Mouse (Mus musculus): ENCODE measurements around the gene Tspan8. TPM values are rescaled to one million over a fixed set of nuclear protein-coding genes. Genes with fewer than 3 reads are reported as not detected.
A peak's percentile ranks its signal among the peaks of the same experiment; 100 is the strongest.
"Not testable (repeated sequence)": the region's sequence is repeated elsewhere in the genome, so short reads cannot be mapped to it uniquely, and the experiment has no call there.

Gene Tspan8
- 10 to 100 TPM; 26.6 to 30.9 TPM for total RNA-seq (2021)
- long read RNA-seq, experiment 1, transcript Tspan8-202 (9 exons, 1,156 nt), result major isoform, 16 of 27 reads
- long read RNA-seq, experiment 1, transcript Tspan8-203 (9 exons, 1,381 nt), result minor isoform, 5 of 27 reads
- long read RNA-seq, experiment 1, transcript Tspan8-201 (8 exons, 1,244 nt), result minor isoform, 5 of 27 reads
- long read RNA-seq, experiment 1, partial matches to known transcripts, result 1 of 27 reads
- long read RNA-seq, experiment 1, other reads (novel, unspliced or antisense), result 0 of 27 reads
- long read RNA-seq, experiment 2, transcript Tspan8-201 (8 exons, 1,244 nt), result minor isoform, 8 of 24 reads
- long read RNA-seq, experiment 2, transcript Tspan8-202 (9 exons, 1,156 nt), result major isoform, 12 of 24 reads
- long read RNA-seq, experiment 2, partial matches to known transcripts, result 1 of 24 reads
- long read RNA-seq, experiment 2, other reads (novel, unspliced or antisense), result 0 of 24 reads

DNA sequence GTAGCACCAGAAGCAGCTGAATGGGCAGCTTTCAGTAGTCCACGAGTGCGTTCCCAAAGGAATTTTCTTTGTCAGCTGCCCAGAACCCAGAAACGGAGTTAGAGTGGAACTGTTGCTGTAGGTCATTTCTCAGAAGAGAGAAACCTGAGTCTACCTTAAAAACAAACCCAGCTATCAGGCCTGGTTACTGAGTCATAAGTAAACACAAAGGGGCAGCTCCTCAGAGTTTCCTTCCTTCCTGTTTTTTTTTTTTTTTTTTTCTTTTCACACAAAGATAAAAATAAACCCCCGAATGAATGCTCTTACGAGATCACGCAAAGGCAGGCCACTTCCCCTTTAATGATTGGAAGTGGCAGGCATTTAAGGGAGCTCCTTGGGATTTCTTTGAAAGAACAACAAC lies at the start of gene Tspan8:
TSS of gene Tspan8 (plus strand) at position 322 of the 400 bp plus-strand sequence.
- DNase-seq, result no peak

GRCm38 (mm10) chr10:115770032-115770431 lies 46.6 kb upstream of the Tspan8 start:
- no peak for DNase-seq

DNA sequence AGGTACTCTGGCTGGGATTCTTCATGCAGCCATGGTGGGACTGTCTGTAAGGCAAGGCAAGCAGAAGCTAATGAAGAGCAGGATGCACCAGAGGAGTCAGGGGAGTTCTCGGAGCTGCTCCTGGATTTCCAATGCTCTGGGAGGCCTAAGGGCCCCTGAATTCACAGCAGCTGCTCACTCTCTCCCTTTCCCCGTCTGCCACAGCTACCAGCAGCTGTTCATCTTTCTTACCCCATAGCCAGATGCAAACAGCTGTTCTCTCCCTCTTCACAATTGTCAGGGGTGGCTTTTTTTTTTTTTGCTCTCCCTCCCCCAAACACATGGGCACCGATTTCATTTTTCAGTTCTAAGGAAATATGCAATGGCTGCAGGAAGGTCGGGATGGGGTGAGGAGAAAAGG lies 42.2 kb upstream of the Tspan8 start:
- DNase-seq, result no peak

GRCm38 (mm10) chr10:115775945-115776905 lies 40.4 kb upstream of the Tspan8 start:
- peak; percentile 13 for DNase-seq

DNA sequence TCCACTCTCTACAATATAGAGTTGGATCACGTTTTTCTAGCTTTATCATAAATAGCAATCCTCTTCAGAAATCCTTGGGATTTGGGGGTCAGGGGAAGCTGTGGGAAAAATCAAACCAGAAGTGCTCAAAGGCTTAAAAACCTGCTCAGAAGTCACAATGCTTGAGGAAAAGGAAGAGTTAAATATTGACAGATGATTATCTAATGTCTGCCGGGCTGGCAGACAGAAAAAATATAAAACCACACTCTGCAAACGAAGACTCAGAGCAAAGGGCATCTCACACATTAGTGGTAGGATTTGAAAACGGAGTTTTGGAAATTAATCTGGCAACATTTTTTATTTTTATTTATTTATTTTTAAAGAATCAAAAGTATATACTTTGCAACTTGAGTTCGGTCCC lies 39.3 kb upstream of the Tspan8 start:
- DNase-seq, result no peak

DNA sequence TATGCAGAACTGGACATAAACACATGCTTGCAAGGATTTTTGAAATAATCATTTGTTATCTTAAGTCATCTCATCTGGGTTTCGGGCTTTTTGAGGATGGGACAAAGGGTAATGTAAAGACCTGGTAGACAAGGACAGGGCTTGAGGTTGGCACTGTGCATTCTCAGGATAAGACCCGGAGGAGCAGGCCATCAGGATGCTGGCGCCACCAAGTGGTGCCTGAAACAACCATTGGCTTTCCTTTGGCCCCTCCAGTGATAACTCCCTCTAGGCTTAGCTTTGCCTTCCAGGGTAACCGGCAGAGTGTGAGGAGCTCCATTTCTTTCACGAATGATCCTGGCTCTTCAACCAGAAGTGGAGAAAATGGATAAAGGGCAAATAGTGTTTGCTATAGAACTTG lies 38.0 kb upstream of the Tspan8 start:
- DNase-seq, result peak; percentile 12

- no peak for DNase-seq
Observed at GRCm38 (mm10) chr10:115780239-115781016, 36.2 kb upstream of the Tspan8 start.

- DNase-seq, result no peak
Observed at GRCm38 (mm10) chr10:115783232-115783631, 33.4 kb upstream of the Tspan8 start.

DNA sequence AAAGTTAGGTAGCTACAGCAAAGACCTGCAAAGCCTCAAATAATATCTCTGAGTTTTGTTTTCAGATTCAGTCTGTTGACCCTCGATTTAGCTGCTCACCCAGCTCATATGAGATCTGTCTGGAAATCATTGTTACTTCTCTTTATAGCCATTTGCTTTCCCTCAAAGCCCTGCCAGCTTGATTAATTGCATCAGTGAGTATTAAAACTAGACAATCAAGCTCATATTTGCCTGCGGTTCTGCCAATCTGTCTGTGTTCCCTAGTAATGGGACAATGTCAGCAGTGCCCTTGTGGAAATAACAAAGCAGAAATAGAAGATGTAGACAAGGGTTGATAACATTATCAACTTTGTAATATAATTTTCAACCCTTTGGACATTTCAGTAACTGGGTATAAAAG lies 25.8 kb upstream of the Tspan8 start:
- no peak for DNase-seq

DNA sequence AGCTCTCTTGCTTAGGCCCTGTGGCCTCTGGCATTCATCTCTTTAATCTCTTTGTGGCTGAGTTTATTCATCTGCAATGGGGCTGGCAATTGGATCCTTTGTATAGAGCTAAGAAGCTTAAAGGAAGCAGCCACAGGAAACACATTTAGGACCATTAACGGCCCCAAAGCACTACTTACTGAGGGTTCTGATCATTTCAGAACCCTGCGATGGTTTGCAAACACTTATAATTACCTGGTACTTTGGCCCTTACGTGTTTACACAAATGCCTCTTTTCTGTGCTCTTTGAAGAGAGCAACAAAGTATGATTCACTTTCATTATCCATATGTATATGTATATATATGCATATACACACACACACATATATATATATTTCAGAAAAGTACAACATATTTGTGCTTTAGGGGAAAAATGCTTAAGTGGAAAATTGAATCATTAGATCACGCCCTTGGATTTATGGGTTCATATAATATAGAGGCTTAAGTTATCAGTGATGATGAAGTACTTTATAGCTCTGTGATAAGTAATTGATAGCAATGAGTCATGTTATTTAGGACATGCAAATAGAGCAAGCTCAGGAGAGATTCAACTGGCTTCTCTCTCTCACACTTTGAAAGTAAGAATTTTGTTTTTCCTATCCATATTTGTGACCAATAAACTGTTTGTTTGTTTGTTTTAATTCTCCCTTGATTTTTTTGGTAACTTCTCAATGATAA lies 20.4 kb upstream of the Tspan8 start:
- no peak for DNase-seq

DNA sequence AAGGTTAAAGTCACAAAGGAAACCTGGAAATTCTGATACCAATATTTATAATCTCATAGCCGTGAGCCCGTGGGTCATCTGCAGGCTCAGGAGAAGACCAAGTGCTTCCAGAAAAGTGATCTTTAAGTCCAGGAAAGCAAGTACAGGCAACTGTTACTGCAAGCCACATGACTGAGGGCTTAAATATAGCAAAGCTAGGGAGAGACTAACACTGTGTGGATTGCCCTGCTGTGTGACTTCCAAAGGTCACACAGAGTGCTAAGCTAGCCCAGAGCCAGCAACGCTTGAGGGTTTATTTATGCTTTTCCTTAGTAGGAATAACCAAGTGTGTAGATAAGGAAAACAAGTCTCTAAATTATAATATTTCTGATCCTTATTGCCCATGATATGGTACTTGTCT lies 15.2 kb upstream of the Tspan8 start:
- no peak for DNase-seq

DNA sequence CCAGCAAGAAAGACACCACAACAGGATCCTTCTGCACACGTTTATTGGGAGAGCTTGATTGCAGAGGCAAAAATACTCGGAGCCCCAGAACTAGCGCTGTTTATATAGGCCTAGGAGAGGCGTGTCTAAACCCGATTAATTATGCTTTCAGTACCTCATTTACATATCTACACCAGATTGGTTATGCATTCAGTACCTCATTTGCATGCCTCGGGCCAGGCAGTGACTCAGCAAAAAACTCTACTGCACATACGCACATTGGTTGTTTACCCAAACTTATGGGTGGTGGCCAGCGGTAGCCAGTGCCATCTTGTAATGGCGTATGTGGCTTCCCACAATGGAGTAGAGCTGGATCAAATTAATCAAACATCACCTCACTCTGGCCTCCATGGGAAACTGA lies 13.6 kb upstream of the Tspan8 start:
- not testable (repeated sequence) for DNase-seq

DNA sequence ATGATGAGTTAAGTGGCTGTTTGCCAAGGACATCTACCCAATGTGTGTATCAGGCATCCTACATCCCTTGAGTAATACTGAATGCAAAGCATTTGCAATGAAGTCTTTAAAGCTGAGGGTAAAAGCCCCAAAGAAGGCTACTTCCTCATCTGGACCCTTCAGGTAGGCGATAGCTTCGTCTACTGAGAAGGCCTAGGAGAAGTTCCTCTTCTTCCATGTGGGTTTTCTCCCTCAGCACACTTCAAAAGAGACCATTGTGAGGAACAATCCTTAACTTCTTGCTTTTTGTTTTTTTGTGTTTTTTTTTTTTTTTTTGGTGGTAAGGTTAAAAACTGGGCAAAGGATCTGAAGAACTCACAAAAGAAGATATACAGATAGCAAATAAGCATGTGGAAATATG lies 12.9 kb upstream of the Tspan8 start:
- DNase-seq, result no peak

DNA sequence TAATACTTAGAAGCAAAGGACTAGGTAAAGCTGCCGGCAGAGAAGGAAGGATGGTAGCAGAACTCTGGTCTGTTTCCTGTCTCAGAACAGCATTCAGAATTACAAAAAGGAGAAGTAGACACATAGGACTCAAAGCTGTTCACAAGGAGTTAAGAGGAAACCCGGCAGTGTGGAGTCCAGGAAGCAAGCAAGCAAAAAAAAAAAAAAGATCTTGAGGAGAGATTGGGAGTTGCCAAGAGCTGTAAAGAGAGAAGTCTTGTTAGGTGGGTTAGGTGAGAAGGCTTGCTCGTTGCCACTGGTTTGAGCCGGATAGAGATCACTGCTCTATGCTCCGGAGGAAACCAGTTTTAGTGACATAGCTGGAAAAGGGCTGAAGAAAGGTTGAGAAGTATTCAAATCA lies 10.6 kb upstream of the Tspan8 start:
- DNase-seq, result no peak

DNA sequence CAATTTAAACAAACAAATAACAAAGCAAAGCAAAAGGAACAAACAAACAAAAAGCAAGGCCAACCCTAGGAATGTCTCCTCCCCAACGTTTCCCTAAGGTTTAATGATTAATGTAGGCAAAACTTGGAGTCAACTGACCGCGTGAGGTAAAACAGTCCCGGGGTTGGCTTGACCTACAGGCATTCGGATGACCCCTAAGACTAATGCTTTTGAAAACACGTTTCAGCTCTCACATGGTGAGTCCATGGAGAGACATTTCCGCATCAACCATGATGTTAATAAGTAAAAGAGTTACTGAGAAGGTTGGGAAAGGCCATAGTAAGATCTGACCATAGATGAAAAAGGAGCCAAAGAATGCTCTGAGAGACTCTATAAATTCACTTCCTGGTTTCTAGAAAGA lies 7.5 kb upstream of the Tspan8 start:
- DNase-seq, result no peak

- no peak for DNase-seq
Observed at GRCm38 (mm10) chr10:115811519-115811918, 5.1 kb upstream of the Tspan8 start.

- DNase-seq, result no peak
Observed at GRCm38 (mm10) chr10:115814878-115815277, 1.8 kb upstream of the Tspan8 start.

DNA sequence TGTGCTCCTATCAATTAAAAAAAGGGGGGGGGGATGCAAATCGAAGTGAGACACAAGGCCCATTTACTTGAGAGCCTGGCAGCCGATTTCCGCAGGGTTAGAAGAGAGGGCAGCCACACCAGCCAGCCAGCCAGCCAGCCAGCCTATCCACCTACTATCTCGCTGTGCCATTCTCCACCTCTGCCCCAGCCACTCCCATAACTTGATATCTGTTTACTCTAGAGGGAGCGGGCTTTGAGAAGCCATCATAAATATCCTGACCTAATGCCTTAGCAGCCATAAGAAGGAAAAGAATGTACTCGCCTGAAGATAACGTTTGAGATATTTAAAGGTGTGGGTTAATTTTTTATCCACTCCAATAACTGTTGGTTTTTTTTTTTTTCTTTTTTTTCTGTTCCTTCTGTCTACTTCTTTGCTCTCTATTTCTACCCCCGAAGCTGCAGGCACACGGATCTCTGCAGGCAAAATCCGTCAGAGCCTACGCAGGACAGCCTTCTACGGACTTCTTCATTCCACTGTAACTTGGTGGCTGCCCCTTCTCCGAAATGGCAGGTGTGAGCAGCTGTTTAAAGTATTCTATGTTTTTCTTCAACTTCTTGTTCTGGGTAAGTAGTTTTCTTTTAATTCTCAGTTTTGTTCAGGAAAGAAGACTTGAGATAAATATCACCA lies 558 bp downstream of the Tspan8 start:
- no peak for DNase-seq

DNA sequence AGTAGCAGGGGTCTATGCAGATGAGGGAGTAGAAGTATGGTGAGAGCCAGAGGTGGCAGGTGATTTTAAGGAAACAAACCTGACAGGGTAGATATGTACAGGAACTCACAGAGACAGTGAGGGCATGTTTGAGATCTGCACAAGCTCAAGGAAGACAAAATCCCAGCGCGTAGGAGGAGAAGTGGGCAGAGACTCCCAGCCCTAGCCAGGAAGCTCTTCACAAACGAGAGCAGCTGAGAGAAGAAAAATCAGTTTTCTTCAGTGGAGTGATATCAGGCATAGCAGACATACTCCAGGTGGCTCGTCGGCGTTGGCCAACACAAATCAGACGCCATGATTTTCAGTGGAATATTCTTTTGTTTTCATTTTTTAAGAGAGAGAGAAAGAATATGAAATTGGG lies 8.7 kb downstream of the Tspan8 start:
- no peak for DNase-seq

DNA sequence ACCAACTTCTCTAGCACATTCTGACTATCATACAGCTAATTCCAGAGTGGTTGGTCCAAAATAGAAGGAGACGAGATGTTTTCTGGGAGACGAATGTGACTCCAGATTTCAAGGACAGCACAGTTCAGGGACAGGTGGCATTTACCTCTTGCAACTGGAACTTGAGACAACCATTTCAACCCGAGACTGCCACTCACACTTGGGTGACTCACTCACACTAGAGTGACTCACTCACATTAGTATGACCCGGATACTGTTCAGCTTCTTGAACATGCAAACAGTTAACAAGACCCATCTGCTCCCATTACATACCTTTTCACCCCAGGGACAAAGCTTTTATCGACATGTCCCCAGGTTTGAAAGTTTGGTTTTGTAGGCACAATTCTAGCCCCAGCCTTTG lies 12.2 kb downstream of the Tspan8 start:
- no peak for DNase-seq

- no peak for DNase-seq
Observed at GRCm38 (mm10) chr10:115829696-115830095, 13.1 kb downstream of the Tspan8 start.
